In the genomic region with DNA sequence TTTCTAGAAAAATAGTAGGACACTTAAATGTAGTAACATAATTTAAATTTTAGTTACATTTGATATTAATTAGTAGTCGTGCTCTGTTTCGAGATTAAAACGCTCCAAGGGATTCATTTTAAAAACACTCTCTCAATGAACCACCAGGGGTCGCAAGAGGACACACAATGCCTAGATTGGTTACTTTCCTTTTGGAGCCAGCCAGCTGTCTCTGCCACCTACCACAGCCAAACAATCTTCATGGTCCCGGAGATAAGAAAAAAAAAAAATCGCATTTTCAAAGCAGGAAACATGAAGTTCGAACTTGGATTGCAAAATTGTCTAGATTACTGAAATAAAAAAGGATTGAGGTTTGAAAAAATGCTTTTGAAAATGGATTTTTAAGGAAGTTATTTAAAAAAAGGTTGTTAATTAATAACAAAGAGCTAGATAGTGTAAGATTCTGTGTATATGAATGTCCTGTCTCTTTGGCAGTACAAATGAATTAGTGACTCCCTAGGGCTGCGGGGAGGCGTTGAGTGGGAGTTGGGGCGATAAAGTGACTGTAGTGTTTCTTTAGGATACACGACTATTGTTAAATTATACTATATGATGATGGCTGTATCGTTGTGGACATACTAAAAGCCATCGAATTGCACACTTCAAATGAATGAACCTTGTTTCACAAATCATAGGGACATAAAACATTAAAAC, we compare ENCODE assay signal across 9 mouse cellular contexts.
A peak's percentile ranks its signal among the peaks of the same experiment; 100 is the strongest.
DNase-seq lines count a peak whose midpoint lies in the region; ATAC-seq and TF ChIP-seq lines count a peak whose summit lies in the region.
"Had no signal": no experiment of that assay in that cellular context is flagged by ENCODE, and none has a peak within 500 bp of the region (broad histone marks: within the 10 kb centered on the region; RNA-seq: fewer than 3 reads in every experiment).

No protein-coding gene starts in this region.

- H3K27ac ChIP-seq in lung, embryonic 16.5 days (ENCODE audit: low read length) = 0 out of 2 replicates have a peak overlapping the region, but pooled peaks have one; percentile 49
- H3K27ac ChIP-seq: limb, embryonic 12.5 days had no signal

- 17% methylated on average over 13 of the region's 13 CpGs for WGBS in lung, embryonic 16.5 days

- no peak overlapping the region for H3K4me3 ChIP-seq in G1E (ENCODE audit: low read depth, low read length)
- no peak overlapping the region for H3K4me3 ChIP-seq in lung, embryonic 16.5 days (ENCODE audit: low read length)
- H3K4me3 ChIP-seq: limb, embryonic 12.5 days had no signal

- H3K9me3 ChIP-seq in G1E (replicated peaks) = no peaks in the 10 kb centered on the region
- no peaks in the 10 kb centered on the region for H3K9me3 ChIP-seq in lung, embryonic 16.5 days (ENCODE audit: control insufficient read depth, low read length)
- H3K9me3 ChIP-seq: limb, embryonic 12.5 days had no signal

- H3K27me3 ChIP-seq in G1E (ENCODE audit: insufficient read depth, low read length) = no peaks in the 10 kb centered on the region
- peaks cover 4% of the 10 kb centered on the region for H3K27me3 ChIP-seq in lung, embryonic 16.5 days (ENCODE audit: control insufficient read depth, insufficient read depth, low read depth, low read length)

- no peak for ATAC-seq in G1E (ENCODE audit: extremely low read depth, insufficient number of reproducible peaks, low FRiP score, poor library complexity, severe bottlenecking)
- ATAC-seq in lung, embryonic 16.5 days (ENCODE audit: low read depth) = peak; percentile 73
- ATAC-seq in erythroid progenitor cell, adult 5-6 weeks (replicated peaks; ENCODE audit: low FRiP score, poor library complexity, severe bottlenecking) = no peak

- H3K36me3 ChIP-seq in G1E (replicated peaks) = no peaks in the 10 kb centered on the region
- no peaks in the 10 kb centered on the region for H3K36me3 ChIP-seq in lung, embryonic 16.5 days (ENCODE audit: control insufficient read depth, insufficient read depth, low read length)
- H3K36me3 ChIP-seq: limb, embryonic 12.5 days had no signal

- DNase-seq in A20 (ENCODE audit: low read depth, low spot score) (peak; percentile 78), G1E (ENCODE audit: low spot score) (peak; percentile 11)
- peak; percentile 55 to 71 for DNase-seq in cerebellum, adult 18-20 months
- DNase-seq in frontal cortex, postnatal 36 days (ENCODE audit: low spot score in 2 of 2) = peak; percentile 60 to 87
- peak; percentile 60 to 72 for DNase-seq in kidney, postnatal 4 days
- DNase-seq in retina, adult 2 months (ENCODE audit: low read depth, low spot score) = peak; percentile 38

- H3K4me2 ChIP-seq in lung, embryonic 16.5 days (ENCODE audit: low read depth, low read length) = no peak overlapping the region
- H3K4me2 ChIP-seq: limb, embryonic 12.5 days had no signal

- no peaks in the 10 kb centered on the region for H3K4me1 ChIP-seq in G1E (ENCODE audit: insufficient read depth, low read depth, low read length)
- no peaks in the 10 kb centered on the region; the same call in 1 of the 2 replicates for H3K4me1 ChIP-seq in lung, embryonic 16.5 days (replicated peaks; ENCODE audit: control insufficient read depth, insufficient read depth, low read length)

- peak; percentile 37; the same call in 1 of the 2 replicates for TF ChIP-seq CTCF in G1E (IDR thresholded peaks at IDR 0.05; ENCODE audit: low read depth, low read length)

- no peak overlapping the region for H3K9ac ChIP-seq in lung, embryonic 16.5 days (ENCODE audit: low read length)
- H3K9ac ChIP-seq: limb, embryonic 12.5 days had no signal

Comparison
In these comparisons a context has a peak if more than half of its experiments do, and no peak if none do; other contexts are left out.
1. DNase-seq: peak in every context shown above with its lines; median percentile 78 in A20; 74 in frontal cortex, postnatal 36 days; 66 in kidney, postnatal 4 days; 63 in cerebellum, adult 18-20 months; 38 in retina, adult 2 months; 11 in G1E.